Mouse (Mus musculus): ENCODE data around the gene Ube2d3.

- no peak for TF ChIP-seq CTCF (IDR thresholded peaks at IDR 0.05; ENCODE audit: borderline replicate concordance, insufficient read depth, low read length)
- TF ChIP-seq POLR2A (IDR thresholded peaks at IDR 0.05; ENCODE audit: low read depth, low read length), result no peak
Measured at GRCm38 (mm10) chr3:135513270-135513669, 75.3 kb downstream of the Ube2d3 start.
